Mouse (Mus musculus) myocyte (in vitro differentiated cells): ENCODE measurements around the gene Card14.

ENCODE experiments used
- CEBPB ChIP-seq: IDR thresholded peaks from 2 replicates; pipeline ENCODE4 v1.6.1; 2011; ENCODE audit warnings: mild to moderate bottlenecking, moderate library complexity; ENCODE audit not compliant: poor library complexity, insufficient read depth, severe bottlenecking
- E2F4 ChIP-seq: IDR thresholded peaks from one replicate; pipeline ENCODE4 v1.6.1; 2011; ENCODE audit warnings: mild to moderate bottlenecking, control low read depth, moderate library complexity; ENCODE audit not compliant: insufficient read depth
- MAX ChIP-seq: IDR thresholded peaks from one replicate; pipeline ENCODE4 v1.6.1; 2011; ENCODE audit warnings: low read depth, mild to moderate bottlenecking, control low read depth
- POLR2A ChIP-seq: IDR thresholded peaks from one replicate; pipeline ENCODE4 v1.6.1; 2011; ENCODE audit warnings: low read depth, mild to moderate bottlenecking, control low read depth, moderate library complexity; ENCODE audit not compliant: insufficient read length
- REST ChIP-seq: IDR thresholded peaks from one replicate; pipeline ENCODE4 v1.6.1; 2011; ENCODE audit warnings: mild to moderate bottlenecking, control low read depth, moderate library complexity; ENCODE audit not compliant: insufficient read depth, insufficient read length
- SRF ChIP-seq: IDR thresholded peaks from one replicate; pipeline ENCODE4 v1.6.1; 2011; ENCODE audit warnings: low read depth; ENCODE audit not compliant: control insufficient read depth, insufficient read length
- TCF12 ChIP-seq: IDR thresholded peaks from one replicate; pipeline ENCODE4 v1.6.1; 2011; ENCODE audit warnings: mild to moderate bottlenecking, control low read depth; ENCODE audit not compliant: poor library complexity, insufficient read depth, severe bottlenecking

DNA sequence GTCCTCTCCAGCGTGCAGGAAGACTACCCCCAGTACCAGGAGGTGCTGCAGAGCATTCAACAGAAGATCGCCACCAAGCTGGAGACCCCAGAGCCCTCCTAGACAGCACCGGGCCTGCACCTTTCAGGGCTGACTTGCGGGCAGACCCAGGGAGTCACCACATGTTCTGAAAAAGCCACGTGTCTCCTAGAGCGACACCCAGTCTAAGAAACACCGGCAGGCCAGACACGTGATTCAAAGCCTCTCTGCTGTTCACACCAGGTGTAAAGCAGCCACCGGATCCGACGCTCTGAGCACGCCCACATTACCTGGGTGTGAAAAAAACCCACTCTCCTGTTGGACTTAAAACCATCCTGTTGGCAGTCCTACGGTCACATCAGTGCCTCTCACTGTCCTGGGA lies 43.2 kb upstream of the Card14 start:
- TF ChIP-seq SRF (no peak), POLR2A (no peak), MAX (no peak), CEBPB (no peak), E2F4 (no peak), TCF12 (no peak), REST (no peak)
